Mouse (Mus musculus) embryonic fibroblast, embryonic 13.5 days (primary cell): ENCODE results near the gene Emx2.

Source experiments
- CTCF ChIP-seq: IDR thresholded peaks from 2 replicates; pipeline ENCODE4 v1.5.1; 2011; ENCODE audit warnings: mild to moderate bottlenecking, control low read depth, low read length, moderate library complexity, borderline replicate concordance; ENCODE audit not compliant: insufficient read depth
- POLR2A ChIP-seq: IDR thresholded peaks from 2 replicates; pipeline ENCODE4 v1.6.1; 2011; ENCODE audit warnings: low read depth, mild to moderate bottlenecking, control low read depth, low read length, moderate library complexity

DNA sequence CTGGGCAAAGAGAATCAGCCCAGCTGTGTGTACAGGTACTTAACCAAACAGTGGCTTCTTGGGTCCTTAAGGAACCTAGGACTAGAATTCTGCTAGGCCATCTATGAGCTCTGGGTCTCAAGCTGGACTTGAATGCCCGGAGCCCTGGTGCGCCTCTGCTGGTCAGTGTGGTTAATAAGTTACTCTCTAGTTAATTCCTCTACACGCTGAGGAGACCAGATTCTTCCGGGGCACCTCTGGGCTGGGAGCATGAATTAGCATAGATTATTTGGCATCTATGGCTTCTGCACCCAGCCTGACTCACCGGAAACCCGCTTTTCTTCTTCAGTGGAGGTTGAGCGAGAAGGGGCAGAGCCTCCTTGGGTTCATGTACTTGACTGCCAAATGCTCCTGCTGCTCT is 2.5 kb upstream of the Emx2 start:
- TF ChIP-seq POLR2A (no peak), CTCF (no peak)
